In the genomic region with DNA sequence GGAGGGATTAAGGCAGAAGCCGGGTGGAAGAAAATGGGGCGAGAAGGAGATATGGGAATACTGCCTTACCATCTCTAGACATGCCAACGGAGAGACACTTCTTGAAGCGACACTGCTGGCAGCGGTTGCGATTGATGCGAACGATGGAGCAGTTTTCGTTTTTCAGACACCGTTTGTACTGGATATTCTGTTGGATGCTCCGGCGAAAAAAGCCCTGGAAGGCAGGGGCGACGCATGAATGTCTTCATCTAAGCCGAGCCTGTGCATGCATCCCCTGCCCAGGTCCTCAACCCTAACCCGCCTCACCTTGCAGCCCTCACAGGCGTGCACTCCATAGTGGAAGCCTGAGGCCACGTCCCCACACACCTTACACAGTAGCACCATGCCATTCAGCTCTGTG, we compare ENCODE assay signal across 12 mouse cellular contexts. TPM values are rescaled to one million over a fixed set of nuclear protein-coding genes. Genes with fewer than 3 reads are reported as not detected.
A peak's percentile ranks its signal among the peaks of the same experiment; 100 is the strongest.
DNase-seq lines count a peak whose midpoint lies in the region; ATAC-seq and TF ChIP-seq lines count a peak whose summit lies in the region.
"Had no signal": no experiment of that assay in that cellular context is flagged by ENCODE, and none has a peak within 500 bp of the region (broad histone marks: within the 10 kb centered on the region; RNA-seq: fewer than 3 reads in every experiment).

No protein-coding gene starts in this region.

- peaks cover 27% of the 10 kb centered on the region for H3K4me1 ChIP-seq in heart, adult 2 months (ENCODE audit: control insufficient read depth, insufficient read depth, low read length)
- H3K4me1 ChIP-seq in lung, adult 2 months (ENCODE audit: control insufficient read depth, insufficient read depth, low read length), result peaks cover 46% of the 10 kb centered on the region
- peaks cover 95% of the 10 kb centered on the region for H3K4me1 ChIP-seq in heart, embryonic 15.5 days (replicated peaks)

- TF ChIP-seq CTCF in heart, adult 2 months (IDR thresholded peaks at IDR 0.05), result no peak
- no peak for TF ChIP-seq CTCF in lung, adult 2 months (IDR thresholded peaks at IDR 0.05; ENCODE audit: insufficient read depth, low read length)

- H3K27me3 ChIP-seq in heart, adult 2 months (ENCODE audit: control insufficient read depth, insufficient read depth, low read length), result no peaks in the 10 kb centered on the region
- H3K27me3 ChIP-seq in heart, embryonic 15.5 days, result no peaks in the 10 kb centered on the region
- H3K27me3 ChIP-seq: hindbrain, embryonic 15.5 days; limb, embryonic 15.5 days; neural tube, embryonic 13.5 days had no signal

- H3K4me2 ChIP-seq in heart, embryonic 15.5 days, result no peak overlapping the region
- H3K4me2 ChIP-seq: hindbrain, embryonic 15.5 days; limb, embryonic 15.5 days; neural tube, embryonic 13.5 days had no signal

- peaks cover 39% of the 10 kb centered on the region for H3K36me3 ChIP-seq in heart, adult 2 months (ENCODE audit: control insufficient read depth, insufficient read depth, low read length)
- H3K36me3 ChIP-seq in heart, embryonic 15.5 days, result peaks cover 21% of the 10 kb centered on the region

- no peak for TF ChIP-seq EP300 in heart, adult 2 months (IDR thresholded peaks at IDR 0.05; ENCODE audit: insufficient read depth, low read depth, low read length)

- H3K4me3 ChIP-seq in heart, adult 2 months, result no peak overlapping the region; the same call in 1 of the 2 replicates
- peak overlapping the region; percentile 33 for H3K4me3 ChIP-seq in lung, adult 2 months (replicated peaks; ENCODE audit: extremely low read depth, low read depth, low read length)
- H3K4me3 ChIP-seq in heart, embryonic 15.5 days, result no peak overlapping the region
- H3K4me3 ChIP-seq: hindbrain, embryonic 15.5 days; limb, embryonic 15.5 days; neural tube, embryonic 13.5 days had no signal

- no peak for ATAC-seq in heart, embryonic 15.5 days (replicated peaks; ENCODE audit: insufficient number of reproducible peaks, insufficient read depth, low FRiP score, low read depth)

- peak overlapping the region; percentile 68 for H3K9ac ChIP-seq in heart, adult 2 months (ENCODE audit: low read depth, low read length)
- H3K9ac ChIP-seq in heart, embryonic 15.5 days, result no peak overlapping the region
- H3K9ac ChIP-seq: hindbrain, embryonic 15.5 days; limb, embryonic 15.5 days; neural tube, embryonic 13.5 days had no signal

- peak overlapping the region; percentile 100 for H3K27ac ChIP-seq in heart, adult 2 months
- peak overlapping the region; percentile 93 for H3K27ac ChIP-seq in heart, embryonic 15.5 days
- H3K27ac ChIP-seq: hindbrain, embryonic 15.5 days; limb, embryonic 15.5 days; macrophage; neural tube, embryonic 13.5 days had no signal

- H3K79me2 ChIP-seq in heart, adult 2 months (replicated peaks; ENCODE audit: control insufficient read depth, insufficient read depth, low read length), result no peaks in the 10 kb centered on the region

- H3K9me3 ChIP-seq in heart, embryonic 15.5 days (replicated peaks), result no peaks in the 10 kb centered on the region
- H3K9me3 ChIP-seq: hindbrain, embryonic 15.5 days; limb, embryonic 15.5 days; neural tube, embryonic 13.5 days had no signal

- peak; percentile 31 to 65 for DNase-seq in adrenal gland, adult (ENCODE audit: inconsistent age in 2 of 2, low spot score in 1 of 2)
- no peak for DNase-seq in adrenal gland, postnatal 25 days
- DNase-seq in heart, adult 2 months, result peak; percentile 25 to 45
- DNase-seq in heart, postnatal 10 days, result no peak
- no peak for DNase-seq in lung, adult 2 months
- no peak for DNase-seq in lung, postnatal 4 days
- DNase-seq in T-cell, adult 2 months (ENCODE audit: low spot score), result no peak

- intact Hi-C loops in heart, adult 2 months (cut with DNase I), result no loop called here
- intact Hi-C loops in heart, postnatal 10 days (cut with DNase I), result loop anchor here (2.0 kb wide), 1 partner anchor 26 kb away; no protein-coding TSS in a partner anchor

- 86% methylated on average over 18 of the region's 18 CpGs for WGBS in heart, adult 2 months
- 84% methylated on average over 18 of the region's 18 CpGs for WGBS in lung, adult 2 months
- WGBS in heart, embryonic 15.5 days, result 92% methylated on average over 18 of the region's 18 CpGs

- TF ChIP-seq POLR2A in heart, adult 2 months (IDR thresholded peaks at IDR 0.05; ENCODE audit: insufficient read depth, low read depth, low read length), result no peak
- TF ChIP-seq POLR2A in lung, adult 2 months (IDR thresholded peaks at IDR 0.05; ENCODE audit: borderline replicate concordance, extremely low read depth, low read depth, low read length), result 0 out of 2 replicates have a peak, but pooled peaks have one; percentile 17

RNA-seq across cellular contexts. Expression of a gene that starts 4.0 kb away (rescaled TPM):
- total RNA-seq in adrenal gland, postnatal 25 days (2021), result 234 and 238 TPM in 2 replicates
- total RNA-seq in heart, adult 2 months (2021), result 100 to 1,000 TPM in 1 of 2 experiments, 10 to 100 TPM in 1; 35.5 to 111 TPM
- 190 and 208 TPM in 2 replicates for polyA plus RNA-seq in heart, adult 2 months (2012; rRNA removed)
- total RNA-seq in heart, postnatal 10 days (2021), result 10 to 100 TPM; 31.1 to 32.7 TPM
- polyA plus RNA-seq in lung, adult 2 months (2012; rRNA removed), result 213 and 329 TPM in 2 replicates
- 7.0 and 7.5 TPM in 2 replicates for polyA plus RNA-seq in heart, embryonic 15.5 days (2015; fragmentation: Nextera tagmentation; extraction: Ambion mirVana)

RNA-seq across cellular contexts. Expression of a gene that starts 24.2 kb away (rescaled TPM):
- 109 and 113 TPM in 2 replicates for total RNA-seq in adrenal gland, postnatal 25 days (2021)
- total RNA-seq in heart, adult 2 months (2021), result 10 to 100 TPM; 68.9 to 75.3 TPM
- 21.9 and 44.4 TPM in 2 replicates for polyA plus RNA-seq in heart, adult 2 months (2012; rRNA removed)
- 10 to 100 TPM; 70.3 to 83.4 TPM for total RNA-seq in heart, postnatal 10 days (2021)
- 39.0 and 54.3 TPM in 2 replicates for polyA plus RNA-seq in lung, adult 2 months (2012; rRNA removed)
- polyA plus RNA-seq in heart, embryonic 15.5 days (2015; fragmentation: Nextera tagmentation; extraction: Ambion mirVana), result 15.5 and 17.2 TPM in 2 replicates

RNA-seq across cellular contexts. Expression of a gene that starts 30.7 kb away (rescaled TPM):
- 82.5 and 89.4 TPM in 2 replicates for total RNA-seq in adrenal gland, postnatal 25 days (2021)
- total RNA-seq in heart, adult 2 months (2021), result 100 to 1,000 TPM; 103 to 105 TPM
- 89.4 and 104 TPM in 2 replicates for polyA plus RNA-seq in heart, adult 2 months (2012; rRNA removed)
- total RNA-seq in heart, postnatal 10 days (2021), result 100 to 1,000 TPM; 172 to 190 TPM
- 142 and 159 TPM in 2 replicates for polyA plus RNA-seq in lung, adult 2 months (2012; rRNA removed)
- 34.8 and 39.5 TPM in 2 replicates for polyA plus RNA-seq in heart, embryonic 15.5 days (2015; fragmentation: Nextera tagmentation; extraction: Ambion mirVana)

RNA-seq across cellular contexts. Expression of a gene that starts 33.6 kb away (rescaled TPM):
- total RNA-seq in adrenal gland, postnatal 25 days (2021), result 37.2 and 41.5 TPM in 2 replicates
- 10 to 100 TPM; 18.7 to 20.7 TPM for total RNA-seq in heart, adult 2 months (2021)
- 17.5 and 25.2 TPM in 2 replicates for polyA plus RNA-seq in heart, adult 2 months (2012; rRNA removed)
- total RNA-seq in heart, postnatal 10 days (2021), result 10 to 100 TPM; 29.0 to 29.7 TPM
- 33.6 and 37.9 TPM in 2 replicates for polyA plus RNA-seq in lung, adult 2 months (2012; rRNA removed)
- 21.3 and 27.6 TPM in 2 replicates for polyA plus RNA-seq in heart, embryonic 15.5 days (2015; fragmentation: Nextera tagmentation; extraction: Ambion mirVana)

RNA-seq across cellular contexts. Expression of a gene that starts 41.9 kb away (rescaled TPM):
- total RNA-seq in adrenal gland, postnatal 25 days (2021), result 40.9 and 61.5 TPM in 2 replicates
- total RNA-seq in heart, adult 2 months (2021), result 10 to 100 TPM; 41.6 to 48.1 TPM
- polyA plus RNA-seq in heart, adult 2 months (2012; rRNA removed), result 54.5 and 65.2 TPM in 2 replicates
- 10 to 100 TPM; 44.9 to 52.1 TPM for total RNA-seq in heart, postnatal 10 days (2021)
- polyA plus RNA-seq in lung, adult 2 months (2012; rRNA removed), result 45.0 and 55.1 TPM in 2 replicates
- polyA plus RNA-seq in heart, embryonic 15.5 days (2015; fragmentation: Nextera tagmentation; extraction: Ambion mirVana), result 33.5 and 43.0 TPM in 2 replicates

Comparison
In these comparisons a context has a peak if more than half of its experiments do, and no peak if none do; other contexts are left out.
1. DNase-seq: peak in adrenal gland, adult (2 of 2) and heart, adult 2 months (2 of 2); none in adrenal gland, postnatal 25 days (single experiment), heart, postnatal 10 days (0 of 2), lung, adult 2 months (single experiment), lung, postnatal 4 days (0 of 2) and T-cell, adult 2 months (single experiment).